Mouse (Mus musculus) heart, embryonic 13.5 days (tissue): Measurements from ENCODE around the gene Fam71e1. TPM values are rescaled to one million over a fixed set of nuclear protein-coding genes. Genes with fewer than 3 reads are reported as not detected.

Experiments
- microRNA-seq: library from miRNA; unstranded; fragments of <30 nt; microRNA quantifications from one replicate; pipeline ENCODE4, GENCODE M21; 2016
- polyA plus RNA-seq: library from polyadenylated mRNA; unstranded; fragments of >200 nt; fragmentation: Nextera tagmentation; extraction: Ambion mirVana; gene quantifications from 2 replicates; pipeline ENCODE4 v1.2.1, GENCODE M21; 2015

The Fam71e1 gene
- polyA plus RNA-seq, 1 experiment from 2014 or later, result 9.1 TPM

Small RNA genes lying within 50 kb of the gene (microRNA-seq; reads per million reads assigned to microRNA genes)
- gene Mir7052, result 0.61 reads per million
- gene Mir7053, result not detected

Other genes starting within 250 kb of the Fam71e1 start
- 0.79 and 0.93 TPM in 2 replicates for gene 1700028J19Rik, start 249.9 kb upstream of the Fam71e1 start, polyA plus RNA-seq
- gene 2410002F23Rik, start 249.9 kb upstream of the Fam71e1 start, polyA plus RNA-seq, result 85.1 and 87.1 TPM in 2 replicates
- not detected in 2 replicates for gene Acp4, start 239.2 kb upstream of the Fam71e1 start, polyA plus RNA-seq
- gene Gm15517, start 235.1 kb upstream of the Fam71e1 start, polyA plus RNA-seq, result not detected in 2 replicates
- 0.67 and 0.71 TPM in 2 replicates for gene Clec11a, start 189.7 kb upstream of the Fam71e1 start, polyA plus RNA-seq
- gene Shank1, start 186.3 kb upstream of the Fam71e1 start, polyA plus RNA-seq, result 0.62 and 0.80 TPM in 2 replicates
- 0.53 and 0.62 TPM in 2 replicates for gene Syt3, start 112.5 kb upstream of the Fam71e1 start, polyA plus RNA-seq
- 0.35 and 0.45 TPM in 2 replicates for gene 1700008O03Rik, start 110.8 kb upstream of the Fam71e1 start, polyA plus RNA-seq
- 1.6 and 1.7 TPM in 2 replicates for gene Lrrc4b, start 67.6 kb upstream of the Fam71e1 start, polyA plus RNA-seq
- 0.70 and 1.4 TPM in 2 replicates for gene Aspdh, start 31.2 kb upstream of the Fam71e1 start, polyA plus RNA-seq
- 138 and 158 TPM in 2 replicates for gene Josd2, start 28.6 kb upstream of the Fam71e1 start, polyA plus RNA-seq
- gene Emc10, start 52 bp upstream of the Fam71e1 start, polyA plus RNA-seq, result 88.2 and 93.2 TPM in 2 replicates
- 2.2 and 2.4 TPM in 2 replicates for gene Mybpc2, start 28.1 kb downstream of the Fam71e1 start, polyA plus RNA-seq
- 0.05 and 0.13 TPM in 2 replicates for gene Spib, start 35.5 kb downstream of the Fam71e1 start, polyA plus RNA-seq
- gene Pold1, start 52.3 kb downstream of the Fam71e1 start, polyA plus RNA-seq, result 56.1 and 58.7 TPM in 2 replicates
- 53.5 and 58.3 TPM in 2 replicates for gene Nr1h2, start 57.4 kb downstream of the Fam71e1 start, polyA plus RNA-seq
- gene Napsa, start 75.8 kb downstream of the Fam71e1 start, polyA plus RNA-seq, result 0.39 and 0.43 TPM in 2 replicates
- gene Kcnc3, start 94.1 kb downstream of the Fam71e1 start, polyA plus RNA-seq, result 0.05 and 0.17 TPM in 2 replicates
- 0.59 and 0.99 TPM in 2 replicates for gene Myh14, start 174.3 kb downstream of the Fam71e1 start, polyA plus RNA-seq
- not detected in 2 replicates for gene Izumo2, start 212.2 kb downstream of the Fam71e1 start, polyA plus RNA-seq